Mouse (Mus musculus): Measurements from ENCODE around the gene Strn4. TPM values are rescaled to one million over a fixed set of nuclear protein-coding genes. Genes with fewer than 3 reads are reported as not detected.

Strn4 gene
- polyA plus RNA-seq, 1 experiment from 2014 or later = 33.7 TPM

DNA sequence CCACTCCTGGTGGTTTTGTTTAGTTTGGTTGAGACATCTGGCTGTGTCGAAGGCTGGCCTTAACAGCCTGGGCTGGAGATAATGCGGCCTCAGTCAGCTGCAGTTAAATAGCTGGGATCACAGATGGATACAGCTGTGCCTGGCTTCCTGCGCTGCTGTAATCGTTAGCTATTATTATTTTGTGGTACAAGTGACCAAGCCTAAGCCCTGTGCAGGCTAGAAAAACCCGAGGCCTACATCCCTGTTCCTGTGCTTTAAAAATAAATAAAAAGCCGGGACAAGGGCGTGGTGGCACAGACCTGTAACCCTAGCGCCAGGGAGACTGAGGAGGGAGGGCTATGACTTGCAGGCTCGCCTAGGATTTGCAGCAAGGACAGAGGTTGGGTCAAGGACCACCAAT lies 7.0 kb upstream of the Strn4 start:
- ATAC-seq = no peak
- no peak for TF ChIP-seq CTCF (IDR thresholded peaks at IDR 0.05; ENCODE audit: low read depth)
- Histone ChIP-seq H3K27me3 (replicated peaks; ENCODE audit: control insufficient read depth, insufficient read depth, low read length) (no peaks in the 10 kb centered on the region; the same call in 1 of the 2 replicates), H3K27ac (ENCODE audit: low read depth, low read length) (no peak overlapping the region), H3K4me1 (replicated peaks; ENCODE audit: control insufficient read depth, insufficient read depth, low read length) (no peaks in the 10 kb centered on the region; the same call in 1 of the 2 replicates), H3K4me2 (replicated peaks; ENCODE audit: low read depth) (no peak overlapping the region), H3K9ac (ENCODE audit: low read depth, low read length) (no peak overlapping the region), H3K36me3 (ENCODE audit: control insufficient read depth, insufficient read depth) (peaks cover 7% of the 10 kb centered on the region; the same call in 1 of the 2 replicates), H3K9me3 (ENCODE audit: control insufficient read depth) (no peaks in the 10 kb centered on the region), H3K4me3 (ENCODE audit: low read depth, low read length) (no peak overlapping the region)
- WGBS = 56% methylated on average over 9 of the region's 9 CpGs

DNA sequence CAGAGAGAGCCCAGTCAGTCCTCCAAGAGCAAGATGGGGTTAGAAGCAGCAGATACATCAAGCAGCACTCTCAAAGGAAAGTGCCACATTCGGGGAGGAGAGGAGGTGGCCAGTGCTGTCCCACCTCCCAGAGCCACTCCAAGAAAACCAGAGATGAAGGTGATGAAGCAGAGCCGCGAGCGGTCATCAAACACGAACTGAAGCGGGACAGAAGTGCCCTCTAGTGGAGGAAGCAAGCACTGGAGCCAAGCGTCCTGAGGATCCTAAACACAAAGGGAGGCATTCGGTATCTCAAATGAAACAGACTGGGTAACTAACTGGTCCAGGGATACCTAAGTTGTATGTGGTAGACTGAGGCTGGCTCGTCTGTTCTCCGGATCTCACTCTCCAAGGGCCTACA lies 6.0 kb upstream of the Strn4 start:
- no peak for ATAC-seq
- no peak overlapping the region for H3K4me2 ChIP-seq (replicated peaks; ENCODE audit: low read depth)
- H3K27me3 ChIP-seq (replicated peaks; ENCODE audit: control insufficient read depth, insufficient read depth, low read length) = no peaks in the 10 kb centered on the region; the same call in 1 of the 2 replicates
- no peaks in the 10 kb centered on the region; the same call in 1 of the 2 replicates for H3K4me1 ChIP-seq (replicated peaks; ENCODE audit: control insufficient read depth, insufficient read depth, low read length)
- H3K9ac ChIP-seq (ENCODE audit: low read depth, low read length) = no peak overlapping the region
- TF ChIP-seq CTCF (IDR thresholded peaks at IDR 0.05; ENCODE audit: low read depth) = peak; percentile 92
- H3K27ac ChIP-seq (ENCODE audit: low read depth, low read length) = no peak overlapping the region
- H3K36me3 ChIP-seq (ENCODE audit: control insufficient read depth, insufficient read depth) = peaks cover 13% of the 10 kb centered on the region; the same call in 1 of the 2 replicates
- no peak overlapping the region for H3K4me3 ChIP-seq (ENCODE audit: low read depth, low read length)
- no peaks in the 10 kb centered on the region for H3K9me3 ChIP-seq (ENCODE audit: control insufficient read depth)
- WGBS = 37% methylated on average over 10 of the region's 10 CpGs

DNA sequence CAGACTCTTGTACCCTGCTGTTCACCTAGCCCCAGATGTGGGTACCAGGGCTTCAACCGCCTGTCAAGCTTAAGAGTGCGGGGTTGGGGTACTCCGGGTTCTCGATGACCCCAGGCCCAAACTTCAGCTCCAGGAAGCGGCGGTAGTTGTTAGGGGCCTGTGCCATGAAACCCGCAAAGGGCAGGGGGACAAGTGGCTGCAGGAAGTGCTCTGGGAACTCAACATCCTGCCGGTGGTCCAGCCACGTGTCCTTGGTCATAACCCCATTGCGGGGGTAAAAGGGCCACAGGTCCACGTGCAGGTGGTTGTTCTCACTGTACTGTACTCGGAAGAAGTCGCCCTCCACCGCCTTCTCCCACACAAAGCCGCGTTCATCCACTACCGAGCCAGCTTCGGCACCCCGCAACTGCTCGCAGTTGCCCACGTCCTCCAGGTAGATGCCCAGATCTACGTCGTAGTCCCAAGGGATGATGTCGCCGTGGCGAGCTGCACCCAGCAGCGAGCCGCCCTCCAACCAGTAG lies 5.2 kb upstream of the Strn4 start:
- Histone ChIP-seq H3K9me3 (ENCODE audit: control insufficient read depth) (no peaks in the 10 kb centered on the region), H3K4me3 (ENCODE audit: low read depth, low read length) (no peak overlapping the region), H3K27ac (ENCODE audit: low read depth, low read length) (no peak overlapping the region), H3K36me3 (ENCODE audit: control insufficient read depth, insufficient read depth) (peaks cover 13% of the 10 kb centered on the region; the same call in 1 of the 2 replicates), H3K9ac (ENCODE audit: low read depth, low read length) (no peak overlapping the region), H3K4me1 (replicated peaks; ENCODE audit: control insufficient read depth, insufficient read depth, low read length) (no peaks in the 10 kb centered on the region; the same call in 1 of the 2 replicates), H3K27me3 (replicated peaks; ENCODE audit: control insufficient read depth, insufficient read depth, low read length) (no peaks in the 10 kb centered on the region; the same call in 1 of the 2 replicates), H3K4me2 (replicated peaks; ENCODE audit: low read depth) (0 out of 2 replicates have a peak overlapping the region, but pooled peaks have one; percentile 56)
- no peak for TF ChIP-seq CTCF (IDR thresholded peaks at IDR 0.05; ENCODE audit: low read depth)
- WGBS = 81% methylated on average over 28 of the region's 28 CpGs
- ATAC-seq = no peak

DNA sequence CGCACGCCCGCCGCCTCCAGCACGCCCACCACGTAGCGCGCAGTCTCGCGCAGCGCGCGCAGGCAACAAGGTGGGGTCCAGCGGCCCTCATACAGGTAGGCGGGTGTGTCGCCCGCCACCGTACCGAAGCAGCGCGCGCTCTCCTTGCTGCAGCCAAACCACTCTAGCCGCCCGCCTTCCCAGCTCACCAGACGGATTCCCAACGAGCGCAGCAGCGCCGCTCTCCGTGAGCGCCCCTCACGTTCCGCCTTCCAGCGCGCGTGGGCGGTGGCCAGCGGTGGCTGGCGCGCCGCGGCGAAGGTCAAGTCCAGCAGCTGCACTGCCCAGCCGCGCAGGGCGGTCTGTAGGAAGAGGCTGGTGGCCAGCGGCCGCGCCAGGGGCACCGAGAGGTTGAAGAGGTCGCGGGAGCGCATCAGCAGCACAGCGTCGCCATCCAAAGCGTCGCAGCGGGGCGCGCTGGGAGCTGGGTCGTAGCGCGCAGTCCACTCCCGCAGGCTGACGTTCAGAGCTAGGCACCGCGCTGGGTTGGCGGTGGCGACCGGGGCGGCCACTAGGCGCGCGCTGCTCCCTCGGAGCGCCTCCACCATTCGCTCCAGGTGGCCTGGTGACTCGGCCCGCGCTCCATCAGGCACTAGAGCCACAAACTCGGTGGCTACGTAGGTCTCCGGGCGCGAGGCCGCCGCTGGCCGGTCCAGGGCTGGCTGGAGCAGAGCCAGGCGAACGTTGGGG lies 4.6 kb upstream of the Strn4 start:
- peak; percentile 41 for TF ChIP-seq CTCF (IDR thresholded peaks at IDR 0.05; ENCODE audit: low read depth)
- peaks cover 13% of the 10 kb centered on the region; the same call in 1 of the 2 replicates for H3K36me3 ChIP-seq (ENCODE audit: control insufficient read depth, insufficient read depth)
- H3K4me3 ChIP-seq (ENCODE audit: low read depth, low read length) = peak overlapping the region; percentile 11; the same call in 1 of the 2 replicates
- ATAC-seq = no peak; the same call in 1 of the 2 replicates
- H3K4me1 ChIP-seq (replicated peaks; ENCODE audit: control insufficient read depth, insufficient read depth, low read length) = no peaks in the 10 kb centered on the region; the same call in 1 of the 2 replicates
- no peaks in the 10 kb centered on the region for H3K9me3 ChIP-seq (ENCODE audit: control insufficient read depth)
- 41% methylated on average over 88 of the region's 90 CpGs for WGBS
- no peak overlapping the region for H3K27ac ChIP-seq (ENCODE audit: low read depth, low read length)
- no peaks in the 10 kb centered on the region; the same call in 1 of the 2 replicates for H3K27me3 ChIP-seq (replicated peaks; ENCODE audit: control insufficient read depth, insufficient read depth, low read length)
- no peak overlapping the region; the same call in 1 of the 2 replicates for H3K9ac ChIP-seq (ENCODE audit: low read depth, low read length)
- H3K4me2 ChIP-seq (replicated peaks; ENCODE audit: low read depth) = peak overlapping the region; percentile 56

DNA sequence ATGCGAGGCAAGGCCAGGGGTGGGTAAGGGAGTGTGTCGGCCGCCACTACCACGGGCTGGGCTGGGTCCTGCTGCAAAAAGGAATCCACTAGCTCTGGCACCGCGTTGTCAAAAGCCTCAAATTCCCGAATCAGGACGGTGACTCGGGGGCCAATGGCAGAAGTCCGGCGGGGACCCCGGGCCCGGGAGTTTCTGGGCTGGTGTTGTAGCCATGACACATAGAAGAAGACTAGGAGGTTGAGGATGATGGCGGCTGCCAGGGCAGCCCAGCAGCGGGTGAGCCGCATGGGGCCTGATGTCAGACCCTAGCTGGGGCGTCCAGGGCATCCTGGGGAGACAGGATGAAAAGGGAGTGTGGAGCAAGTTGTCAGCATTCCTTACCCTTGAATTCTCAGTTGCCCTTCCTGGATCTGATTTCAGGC lies 4.0 kb upstream of the Strn4 start:
- Histone ChIP-seq H3K36me3 (ENCODE audit: control insufficient read depth, insufficient read depth) (peaks cover 13% of the 10 kb centered on the region; the same call in 1 of the 2 replicates), H3K27me3 (replicated peaks; ENCODE audit: control insufficient read depth, insufficient read depth, low read length) (no peaks in the 10 kb centered on the region; the same call in 1 of the 2 replicates), H3K9ac (ENCODE audit: low read depth, low read length) (no peak overlapping the region), H3K4me2 (replicated peaks; ENCODE audit: low read depth) (peak overlapping the region; percentile 56), H3K9me3 (ENCODE audit: control insufficient read depth) (no peaks in the 10 kb centered on the region), H3K27ac (ENCODE audit: low read depth, low read length) (no peak overlapping the region), H3K4me3 (ENCODE audit: low read depth, low read length) (0 out of 2 replicates have a peak overlapping the region, but pooled peaks have one; percentile 11), H3K4me1 (replicated peaks; ENCODE audit: control insufficient read depth, insufficient read depth, low read length) (no peaks in the 10 kb centered on the region; the same call in 1 of the 2 replicates)
- 59% methylated on average over 17 of the region's 17 CpGs for WGBS
- TF ChIP-seq CTCF (IDR thresholded peaks at IDR 0.05; ENCODE audit: low read depth) = no peak
- no peak for ATAC-seq

DNA sequence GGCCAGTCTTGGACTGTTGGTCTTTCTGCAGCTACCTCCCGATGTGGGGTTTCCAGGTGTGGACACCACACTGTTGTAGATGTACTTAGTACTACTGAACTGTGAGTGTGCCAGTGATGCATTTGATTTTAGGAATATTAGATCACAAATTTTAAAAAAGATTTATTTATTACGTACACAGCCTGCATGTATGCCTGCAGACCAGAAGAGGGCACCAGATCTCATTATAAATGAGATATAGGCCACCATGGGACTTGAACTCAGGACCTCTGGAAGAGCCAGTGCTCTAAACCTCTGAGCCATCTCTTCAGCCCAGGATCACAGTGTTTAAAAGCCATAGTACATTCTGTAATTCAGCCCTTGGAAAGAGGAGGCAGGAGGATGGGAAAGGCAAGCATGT lies 3.2 kb upstream of the Strn4 start:
- peak; percentile 60 for TF ChIP-seq CTCF (IDR thresholded peaks at IDR 0.05; ENCODE audit: low read depth)
- H3K9me3 ChIP-seq (ENCODE audit: control insufficient read depth) = no peaks in the 10 kb centered on the region
- ATAC-seq = no peak
- WGBS = 88% methylated on average over 2 of the region's 2 CpGs
- no peak overlapping the region for H3K4me2 ChIP-seq (replicated peaks; ENCODE audit: low read depth)
- no peak overlapping the region for H3K4me3 ChIP-seq (ENCODE audit: low read depth, low read length)
- H3K4me1 ChIP-seq (replicated peaks; ENCODE audit: control insufficient read depth, insufficient read depth, low read length) = peaks cover 5% of the 10 kb centered on the region
- no peak overlapping the region for H3K27ac ChIP-seq (ENCODE audit: low read depth, low read length)
- H3K27me3 ChIP-seq (replicated peaks; ENCODE audit: control insufficient read depth, insufficient read depth, low read length) = no peaks in the 10 kb centered on the region; the same call in 1 of the 2 replicates
- no peak overlapping the region for H3K9ac ChIP-seq (ENCODE audit: low read depth, low read length)
- H3K36me3 ChIP-seq (ENCODE audit: control insufficient read depth, insufficient read depth) = peaks cover 13% of the 10 kb centered on the region; the same call in 1 of the 2 replicates

All from intestine, postnatal 0 days (tissue).